Mouse (Mus musculus) hindlimb bud, embryonic 11.5 days (tissue): ENCODE measurements around the gene Mark2.

Experiments
- DNase-seq: peaks from one replicate; pipeline ENCODE4 v3.0.0-alpha.2; 2012; ENCODE audit warnings: low read depth, low spot score; ENCODE audit errors: extremely low spot score

Mark2 gene

GRCm38 (mm10) chr19:7295959-7296358 is 45.7 kb downstream of the Mark2 start:
- DNase-seq = no peak

GRCm38 (mm10) chr19:7295071-7295658 is 46.5 kb downstream of the Mark2 start:
- DNase-seq = no peak

- no peak for DNase-seq
Measured at GRCm38 (mm10) chr19:7294098-7294876, 47.4 kb downstream of the Mark2 start.

- no peak for DNase-seq
Measured at GRCm38 (mm10) chr19:7291958-7292709, 49.5 kb downstream of the Mark2 start.

GRCm38 (mm10) chr19:7289767-7290166 is 51.9 kb downstream of the Mark2 start:
- DNase-seq = no peak

- DNase-seq = no peak
Measured at GRCm38 (mm10) chr19:7288288-7288687, 53.4 kb downstream of the Mark2 start.

- DNase-seq = no peak
Measured at GRCm38 (mm10) chr19:7286563-7287315, 54.9 kb downstream of the Mark2 start.

- no peak for DNase-seq
Measured at GRCm38 (mm10) chr19:7280557-7281330, 60.9 kb downstream of the Mark2 start.

- no peak for DNase-seq
Measured at GRCm38 (mm10) chr19:7279114-7279513, 62.5 kb downstream of the Mark2 start.

GRCm38 (mm10) chr19:7278200-7278906 is 63.3 kb downstream of the Mark2 start:
- DNase-seq = no peak

GRCm38 (mm10) chr19:7276796-7277195 is 64.9 kb downstream of the Mark2 start:
- no peak for DNase-seq

- no peak for DNase-seq
Measured at GRCm38 (mm10) chr19:7276053-7276659, 65.5 kb downstream of the Mark2 start.

- DNase-seq = no peak
Measured at GRCm38 (mm10) chr19:7275131-7275789, 66.4 kb downstream of the Mark2 start.

- no peak for DNase-seq
Measured at GRCm38 (mm10) chr19:7274326-7274990, 67.2 kb downstream of the Mark2 start.

GRCm38 (mm10) chr19:7273486-7273885 is 68.2 kb downstream of the Mark2 start:
- no peak for DNase-seq

- no peak for DNase-seq
Measured at GRCm38 (mm10) chr19:7269290-7270044, 72.2 kb downstream of the Mark2 start.

GRCm38 (mm10) chr19:7268722-7269090 is 73.0 kb downstream of the Mark2 start:
- DNase-seq = no peak
